Mouse (Mus musculus) ES-Bruce4 (cell line): Measurements from ENCODE around the gene Gabrb3.

Experiments used
- CTCF ChIP-seq: IDR thresholded peaks from one replicate; pipeline ENCODE4 v1.8.1; 2011; ENCODE audit warnings: low read depth, low read length
- POLR2A ChIP-seq: IDR thresholded peaks from one replicate; pipeline ENCODE4 v1.8.1; 2011; ENCODE audit warnings: low read length; ENCODE audit not compliant: insufficient read depth

- no peak for TF ChIP-seq POLR2A
- no peak for TF ChIP-seq CTCF
Observed at GRCm38 (mm10) chr7:57623718-57624117, 204.2 kb downstream of the Gabrb3 start.
